Mouse (Mus musculus): ENCODE data around the gene Snx29. TPM values are rescaled to one million over a fixed set of nuclear protein-coding genes. Genes with fewer than 3 reads are reported as not detected.

The Snx29 gene
- polyA plus RNA-seq, 2 experiments = 1.9 TPM

DNA sequence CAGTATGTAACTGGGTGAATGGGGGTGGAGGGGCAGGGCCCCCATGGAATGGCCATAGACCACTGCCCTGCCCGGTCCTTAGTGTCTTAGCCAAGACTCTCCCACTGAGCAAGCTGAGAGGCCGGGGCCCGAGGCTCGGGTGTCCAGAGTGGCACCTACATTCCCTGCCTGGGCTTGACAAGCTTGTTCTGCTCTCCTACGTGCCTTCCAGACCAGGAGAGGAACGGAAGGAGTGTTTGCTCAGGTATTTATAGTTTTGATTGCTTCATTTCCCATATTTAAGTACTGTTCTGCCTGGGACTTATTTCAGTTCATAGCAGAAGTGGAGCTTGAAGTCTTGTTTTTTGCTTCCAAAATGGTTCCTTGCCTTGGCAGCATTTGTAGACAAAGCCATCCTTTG lies 116.7 kb downstream of the Snx29 start:
- TF ChIP-seq EP300 (IDR thresholded peaks at IDR 0.05; ENCODE audit: low read depth) = no peak
- no peak for TF ChIP-seq CTCF (IDR thresholded peaks at IDR 0.05; ENCODE audit: low read depth)
- Histone ChIP-seq H3K27ac (no peak overlapping the region), H3K9ac (replicated peaks) (no peak overlapping the region), H3K4me3 (ENCODE audit: insufficient read depth in 1 of 2, low read depth in 2 of 2, low read length in 2 of 2) (no peak overlapping the region), H3K27me3 (ENCODE audit: control insufficient read depth, insufficient read depth, low read length) (no peaks in the 10 kb centered on the region), H3K9me3 (ENCODE audit: control insufficient read depth, low read length) (no peaks in the 10 kb centered on the region), H3K36me3 (replicated peaks; ENCODE audit: control insufficient read depth, insufficient read depth, low read depth) (no peaks in the 10 kb centered on the region), H3K4me1 (replicated peaks; ENCODE audit: control insufficient read depth in 2 of 2, insufficient read depth in 2 of 2, low read length in 1 of 2) (no peaks in the 10 kb centered on the region), H3K4me2 (ENCODE audit: low read depth) (no peak overlapping the region)
- DNase-seq (ENCODE audit: low read depth in 3 of 3, low spot score in 3 of 3) = no peak
- 55% methylated on average over 6 of the region's 6 CpGs for WGBS (ENCODE audit: insufficient replicate concordance)
- no peak for ATAC-seq (ENCODE audit: insufficient read depth)

DNA sequence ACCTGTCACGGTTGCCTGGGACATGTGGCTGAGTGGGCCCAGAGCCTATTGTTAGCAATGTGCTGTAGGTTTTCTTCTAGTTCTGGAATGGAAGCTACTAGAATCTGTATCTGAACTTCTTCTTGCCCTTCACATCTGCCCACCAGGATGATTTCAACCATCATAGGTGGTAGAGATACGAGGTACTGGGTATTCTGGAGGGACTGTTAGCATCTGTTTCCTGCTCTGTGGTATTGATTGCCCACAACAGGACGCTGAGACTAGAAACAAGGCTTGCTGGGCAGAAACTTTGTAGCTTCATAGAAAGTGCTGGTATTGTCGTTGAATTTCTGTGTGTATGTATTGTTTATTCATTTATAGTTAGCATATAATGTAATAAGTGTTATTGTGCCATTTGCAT lies 118.9 kb downstream of the Snx29 start:
- Histone ChIP-seq H3K4me1 (replicated peaks; ENCODE audit: control insufficient read depth in 2 of 2, insufficient read depth in 2 of 2, low read length in 1 of 2) (no peaks in the 10 kb centered on the region), H3K9ac (replicated peaks) (no peak overlapping the region), H3K36me3 (replicated peaks; ENCODE audit: control insufficient read depth, insufficient read depth, low read depth) (no peaks in the 10 kb centered on the region), H3K4me3 (ENCODE audit: insufficient read depth in 1 of 2, low read depth in 2 of 2, low read length in 2 of 2) (no peak overlapping the region), H3K9me3 (ENCODE audit: control insufficient read depth, low read length) (no peaks in the 10 kb centered on the region), H3K27me3 (ENCODE audit: control insufficient read depth, insufficient read depth, low read length) (no peaks in the 10 kb centered on the region), H3K4me2 (ENCODE audit: low read depth) (no peak overlapping the region), H3K27ac (no peak overlapping the region)
- ATAC-seq (ENCODE audit: insufficient read depth) (no peak), DNase-seq (ENCODE audit: low read depth in 3 of 3, low spot score in 3 of 3) (no peak)
- no peak for TF ChIP-seq CTCF (IDR thresholded peaks at IDR 0.05; ENCODE audit: low read depth)
- TF ChIP-seq EP300 (IDR thresholded peaks at IDR 0.05; ENCODE audit: low read depth) = no peak
- WGBS (ENCODE audit: insufficient replicate concordance) = 12% methylated on average over 4 of the region's 4 CpGs

GRCm38 (mm10) chr16:11442534-11442933 lies 119.8 kb downstream of the Snx29 start:
- H3K36me3 ChIP-seq (replicated peaks; ENCODE audit: control insufficient read depth, insufficient read depth, low read depth) = no peaks in the 10 kb centered on the region

DNA sequence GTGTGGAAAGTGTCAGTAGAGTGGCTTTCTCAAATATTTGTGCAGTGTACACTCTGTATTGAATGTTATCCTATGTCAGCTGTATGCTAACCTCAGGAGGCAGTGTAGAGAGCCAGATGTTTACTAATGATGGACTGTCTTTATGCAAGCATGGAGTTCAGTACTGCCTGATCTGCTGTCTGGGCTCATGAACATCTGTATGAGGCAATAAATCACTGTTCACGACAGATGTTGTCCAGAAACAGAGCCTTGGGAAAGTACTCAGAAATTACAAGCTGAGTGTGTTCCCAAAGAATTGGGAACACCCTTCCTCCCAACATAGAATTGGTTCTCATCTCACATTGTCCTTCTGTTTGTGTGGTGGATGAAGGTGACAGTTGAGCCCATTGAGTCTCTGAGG lies 121.9 kb downstream of the Snx29 start:
- Histone ChIP-seq H3K27ac (no peak overlapping the region), H3K9ac (replicated peaks) (no peak overlapping the region), H3K4me1 (replicated peaks; ENCODE audit: control insufficient read depth in 2 of 2, insufficient read depth in 2 of 2, low read length in 1 of 2) (no peaks in the 10 kb centered on the region), H3K9me3 (ENCODE audit: control insufficient read depth, low read length) (no peaks in the 10 kb centered on the region), H3K4me2 (ENCODE audit: low read depth) (no peak overlapping the region), H3K27me3 (ENCODE audit: control insufficient read depth, insufficient read depth, low read length) (no peaks in the 10 kb centered on the region), H3K4me3 (ENCODE audit: insufficient read depth in 1 of 2, low read depth in 2 of 2, low read length in 2 of 2) (no peak overlapping the region), H3K36me3 (replicated peaks; ENCODE audit: control insufficient read depth, insufficient read depth, low read depth) (no peaks in the 10 kb centered on the region)
- DNase-seq (ENCODE audit: low read depth in 3 of 3, low spot score in 3 of 3) (no peak), ATAC-seq (ENCODE audit: insufficient read depth) (no peak)
- 60% methylated on average over 1 of the region's 1 CpGs for WGBS (ENCODE audit: insufficient replicate concordance)
- no peak for TF ChIP-seq CTCF (IDR thresholded peaks at IDR 0.05; ENCODE audit: low read depth)
- no peak for TF ChIP-seq EP300 (IDR thresholded peaks at IDR 0.05; ENCODE audit: low read depth)

More at GRCm38 (mm10) chr16:11442534-11442933, 119.8 kb downstream of the Snx29 start:
- Histone ChIP-seq H3K4me3 (ENCODE audit: insufficient read depth in 1 of 2, low read depth in 2 of 2, low read length in 2 of 2) (no peak overlapping the region), H3K27me3 (ENCODE audit: control insufficient read depth, insufficient read depth, low read length) (no peaks in the 10 kb centered on the region), H3K4me1 (replicated peaks; ENCODE audit: control insufficient read depth in 2 of 2, insufficient read depth in 2 of 2, low read length in 1 of 2) (no peaks in the 10 kb centered on the region), H3K9ac (replicated peaks) (no peak overlapping the region), H3K27ac (no peak overlapping the region), H3K4me2 (ENCODE audit: low read depth) (no peak overlapping the region), H3K9me3 (ENCODE audit: control insufficient read depth, low read length) (no peaks in the 10 kb centered on the region)
- no peak for DNase-seq (ENCODE audit: low read depth in 3 of 3, low spot score in 3 of 3)
- no peak for ATAC-seq (ENCODE audit: insufficient read depth)
- TF ChIP-seq EP300 (IDR thresholded peaks at IDR 0.05; ENCODE audit: low read depth) (no peak), CTCF (IDR thresholded peaks at IDR 0.05; ENCODE audit: low read depth) (no peak)

DNA sequence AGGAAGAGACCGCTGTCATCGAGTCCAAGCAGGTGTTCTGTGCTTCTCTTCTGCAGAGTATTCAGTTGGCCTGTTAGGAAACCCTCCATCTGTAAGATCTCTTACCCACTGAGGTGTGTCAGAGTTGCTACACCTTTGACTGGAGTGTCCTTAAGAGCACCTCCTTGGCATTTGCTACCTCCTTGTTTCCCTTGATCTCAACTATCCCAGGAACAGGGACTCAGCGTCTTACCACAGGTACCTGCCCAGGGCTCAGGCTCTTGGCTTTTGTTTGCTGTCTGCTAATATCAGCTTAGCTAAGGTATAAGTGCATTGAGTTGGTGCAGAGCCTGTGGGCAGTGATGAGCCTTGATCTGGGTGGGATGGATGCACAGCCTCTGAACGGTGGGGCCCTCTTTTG lies 124.3 kb downstream of the Snx29 start:
- Histone ChIP-seq H3K36me3 (replicated peaks; ENCODE audit: control insufficient read depth, insufficient read depth, low read depth) (no peaks in the 10 kb centered on the region), H3K9ac (replicated peaks) (no peak overlapping the region), H3K4me3 (ENCODE audit: insufficient read depth in 1 of 2, low read depth in 2 of 2, low read length in 2 of 2) (no peak overlapping the region), H3K4me2 (ENCODE audit: low read depth) (no peak overlapping the region), H3K27me3 (ENCODE audit: control insufficient read depth, insufficient read depth, low read length) (no peaks in the 10 kb centered on the region), H3K4me1 (replicated peaks; ENCODE audit: control insufficient read depth in 2 of 2, insufficient read depth in 2 of 2, low read length in 1 of 2) (no peaks in the 10 kb centered on the region), H3K9me3 (ENCODE audit: control insufficient read depth, low read length) (no peaks in the 10 kb centered on the region), H3K27ac (no peak overlapping the region)
- no peak for TF ChIP-seq CTCF (IDR thresholded peaks at IDR 0.05; ENCODE audit: low read depth)
- TF ChIP-seq EP300 (IDR thresholded peaks at IDR 0.05; ENCODE audit: low read depth) = no peak
- ATAC-seq (ENCODE audit: insufficient read depth) = no peak
- no peak for DNase-seq (ENCODE audit: low read depth in 3 of 3, low spot score in 3 of 3)
- 68% methylated on average over 4 of the region's 4 CpGs for WGBS (ENCODE audit: insufficient replicate concordance)

All from liver, embryonic 14.5 days (tissue).